Mouse (Mus musculus) heart, adult 11 months (tissue): ENCODE measurements around the gene Gpbar1.
A peak's percentile ranks its signal among the peaks of the same experiment; 100 is the strongest.

Source experiments
- DNase-seq: peaks from one replicate; pipeline ENCODE4 v3.0.0; 2022

The Gpbar1 gene

GRCm38 (mm10) chr1:74278988-74279387 lies 638 bp downstream of the Gpbar1 start:
- DNase-seq = peak; percentile 91

- DNase-seq = peak; percentile 84
These were observed 2.4 kb downstream of the Gpbar1 start for GRCm38 (mm10) chr1:74280591-74281325.

- peak; percentile 90 for DNase-seq
These were observed 3.0 kb downstream of the Gpbar1 start for GRCm38 (mm10) chr1:74281372-74281771.

GRCm38 (mm10) chr1:74281886-74282285 lies 3.5 kb downstream of the Gpbar1 start:
- peak; percentile 89 for DNase-seq

GRCm38 (mm10) chr1:74282896-74283625 lies 4.7 kb downstream of the Gpbar1 start:
- peak; percentile 93 for DNase-seq

- DNase-seq = peak; percentile 98
These were observed 5.5 kb downstream of the Gpbar1 start for GRCm38 (mm10) chr1:74283686-74284463.

- peak; percentile 100 for DNase-seq
These were observed 6.3 kb downstream of the Gpbar1 start, which contains the start of the genes Aamp and Pnkd for GRCm38 (mm10) chr1:74284543-74285160. TSS of gene Aamp (minus strand) at chr1:74284738. TSS of gene Pnkd (plus strand) at chr1:74284930.

- peak; percentile 91 for DNase-seq
These were observed 7.1 kb downstream of the Gpbar1 start for GRCm38 (mm10) chr1:74285212-74286010.

GRCm38 (mm10) chr1:74286869-74287607 lies 8.7 kb downstream of the Gpbar1 start:
- DNase-seq = peak; percentile 95

- peak; percentile 92 for DNase-seq
These were observed 10.0 kb downstream of the Gpbar1 start for GRCm38 (mm10) chr1:74288327-74288726.

- peak; percentile 92 for DNase-seq
These were observed 10.9 kb downstream of the Gpbar1 start for GRCm38 (mm10) chr1:74289248-74289647.

- peak; percentile 88 for DNase-seq
These were observed 11.4 kb downstream of the Gpbar1 start for GRCm38 (mm10) chr1:74289740-74290139.

- DNase-seq = peak; percentile 91
These were observed 11.8 kb downstream of the Gpbar1 start for GRCm38 (mm10) chr1:74290141-74290540.

GRCm38 (mm10) chr1:74292331-74293020 lies 14.1 kb downstream of the Gpbar1 start:
- peak; percentile 90 for DNase-seq

GRCm38 (mm10) chr1:74293306-74293960 lies 15.1 kb downstream of the Gpbar1 start:
- DNase-seq = peak; percentile 90

- peak; percentile 94 for DNase-seq
These were observed 15.8 kb downstream of the Gpbar1 start for GRCm38 (mm10) chr1:74294090-74294643.

- no peak for DNase-seq
These were observed 16.5 kb downstream of the Gpbar1 start for GRCm38 (mm10) chr1:74294733-74295455.

GRCm38 (mm10) chr1:74295456-74296171 lies 17.3 kb downstream of the Gpbar1 start:
- DNase-seq = peak; percentile 100
